Mouse (Mus musculus) midbrain, embryonic 16.5 days (tissue): Measurements from ENCODE around the gene Ankdd1b. TPM values are rescaled to one million over a fixed set of nuclear protein-coding genes. Genes with fewer than 3 reads are reported as not detected.

ENCODE experiments used
- polyA plus RNA-seq: library from polyadenylated mRNA; unstranded; fragments of >200 nt; fragmentation: Nextera tagmentation; extraction: Ambion mirVana; gene quantifications from 2 replicates; pipeline ENCODE4 v1.2.1, GENCODE M21; 2015

The Ankdd1b gene
- polyA plus RNA-seq, 1 experiment from 2014 or later = not detected

Other genes with a start within 250 kb of the Ankdd1b start
- 19.2 and 21.3 TPM in 2 replicates for gene Poc5, start 82.9 kb downstream of the Ankdd1b start, polyA plus RNA-seq
- not detected in 2 replicates for gene Gm17622, start 19.5 kb upstream of the Ankdd1b start, polyA plus RNA-seq
- gene Polk, start 71.4 kb upstream of the Ankdd1b start, polyA plus RNA-seq = 7.7 and 7.8 TPM in 2 replicates
- gene Col4a3bp, start 71.4 kb upstream of the Ankdd1b start, polyA plus RNA-seq = 7.9 and 8.1 TPM in 2 replicates
- gene Hmgcr, start 199.7 kb upstream of the Ankdd1b start, polyA plus RNA-seq = 240 TPM in 2 replicates